Mouse (Mus musculus) liver, postnatal 0 days (tissue): ENCODE data around the gene Ccser1.

ENCODE experiments used
- CTCF ChIP-seq: sonication (generic); IDR thresholded peaks from 2 replicates; pipeline ENCODE4 v1.5.1; 2016; ENCODE audit warnings: antibody characterized with exemption, low read depth
- EP300 ChIP-seq: IDR thresholded peaks from 2 replicates; pipeline ENCODE4 v1.6.1; 2016; ENCODE audit warnings: antibody characterized with exemption, low read depth, mild to moderate bottlenecking

GRCm38 (mm10) chr6:62301576-62302312 is 1121.6 kb downstream of the Ccser1 start:
- TF ChIP-seq CTCF (no peak), EP300 (no peak)
